Mouse (Mus musculus) liver, postnatal 0 days (tissue): ENCODE measurements around the gene Sik1.

Experiments used
- CTCF ChIP-seq: sonication (generic); IDR thresholded peaks from 2 replicates; pipeline ENCODE4 v1.5.1; 2016; ENCODE audit warnings: antibody characterized with exemption, low read depth
- EP300 ChIP-seq: IDR thresholded peaks from 2 replicates; pipeline ENCODE4 v1.6.1; 2016; ENCODE audit warnings: antibody characterized with exemption, low read depth, mild to moderate bottlenecking

DNA sequence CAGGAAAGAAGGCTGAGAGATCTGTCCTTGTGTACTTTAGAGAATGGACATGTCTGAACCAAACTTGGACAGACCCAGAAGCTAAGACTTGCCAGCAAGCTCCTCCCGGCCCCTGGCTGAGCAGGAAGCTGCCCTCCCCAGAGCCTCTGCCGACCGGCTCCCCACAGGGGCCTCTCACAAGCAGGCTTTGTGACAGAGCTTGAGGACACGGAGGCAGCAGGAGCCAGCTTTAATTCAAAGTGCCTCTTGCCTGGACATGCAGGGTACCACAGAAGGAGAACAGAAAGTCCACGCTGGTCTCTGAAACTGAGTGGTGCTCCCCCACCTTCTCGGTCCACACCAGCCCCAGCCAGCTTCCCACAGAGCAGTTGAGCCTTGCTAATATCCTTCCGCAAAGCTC, 21.9 kb downstream of the Sik1 start:
- TF ChIP-seq CTCF: no peak
- no peak for TF ChIP-seq EP300
